Mouse (Mus musculus) testis, adult 2 months (tissue): ENCODE results near the gene Krba1. TPM values are rescaled to one million over a fixed set of nuclear protein-coding genes. Genes with fewer than 3 reads are reported as not detected.
A peak's percentile ranks its signal among the peaks of the same experiment; 100 is the strongest.

ENCODE experiments used
- H3K27ac ChIP-seq: fragments of 200-500 bp; 2 replicates; pipeline ENCODE4 v1.5.1; 2012; ENCODE audit warnings: low read depth, low read length; ENCODE audit not compliant: control insufficient read depth, insufficient read depth
- H3K27me3 ChIP-seq: fragments of 200-500 bp; 2 replicates; pipeline ENCODE4 v1.6.1; 2012; ENCODE audit warnings: mild to moderate bottlenecking, low read length, moderate library complexity; ENCODE audit not compliant: control insufficient read depth, insufficient read depth
- H3K36me3 ChIP-seq: fragments of 200-500 bp; 2 replicates; pipeline ENCODE4 v1.6.1; 2012; ENCODE audit warnings: mild to moderate bottlenecking, low read length; ENCODE audit not compliant: control insufficient read depth, insufficient read depth
- H3K4me1 ChIP-seq: fragments of 200-500 bp; 2 replicates; pipeline ENCODE4 v1.6.1; 2012; ENCODE audit warnings: low read length; ENCODE audit not compliant: control insufficient read depth, insufficient read depth
- H3K4me3 ChIP-seq: fragments of 200-500 bp; 2 replicates; pipeline ENCODE4 v1.5.1; 2012; ENCODE audit warnings: low read depth, mild to moderate bottlenecking, low read length, moderate library complexity, mixed read lengths; ENCODE audit not compliant: control insufficient read depth
- CTCF ChIP-seq: fragments of 200-500 bp; IDR thresholded peaks from 2 replicates; pipeline ENCODE4 v1.5.1; 2012; ENCODE audit warnings: low read depth, mild to moderate bottlenecking, inconsistent platforms, low read length, moderate library complexity; ENCODE audit not compliant: control insufficient read depth, insufficient read depth, insufficient replicate concordance
- POLR2A ChIP-seq: fragments of 200-500 bp; IDR thresholded peaks from 2 replicates; pipeline ENCODE4 v1.6.1; 2012; ENCODE audit warnings: low read depth, mild to moderate bottlenecking, inconsistent platforms, low read length, moderate library complexity; ENCODE audit not compliant: control insufficient read depth
- polyA plus RNA-seq: library from polyadenylated mRNA; depleted of rRNA; stranded (reverse); fragments of >200 nt; gene quantifications from 2 replicates; pipeline ENCODE4 v1.2.3, GENCODE M21; 2012

Krba1 gene
- polyA plus RNA-seq, 1 experiment, result 54.8 TPM

DNA sequence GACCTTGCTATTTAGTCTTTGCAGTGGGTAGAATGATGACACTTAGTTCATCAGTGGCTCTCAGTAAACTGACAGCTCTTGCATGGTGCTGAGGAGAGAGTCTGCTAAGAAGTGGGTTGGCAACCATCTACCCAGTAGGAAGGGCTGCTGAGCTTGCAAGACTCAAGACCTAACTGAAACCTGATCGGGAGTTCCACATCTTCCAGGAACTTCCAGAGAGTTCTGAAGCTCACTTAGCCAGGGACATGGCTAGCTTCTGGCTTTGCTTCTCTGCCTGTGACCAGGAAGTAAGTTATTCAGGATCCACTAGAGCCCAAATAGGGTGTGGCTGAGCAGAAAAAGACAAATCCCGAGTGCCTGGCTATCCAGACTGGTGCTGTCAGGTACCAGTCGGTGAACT, 17.3 kb downstream of the Krba1 start:
- H3K36me3 ChIP-seq, result peaks cover 11% of the 10 kb centered on the region
- no peak for TF ChIP-seq POLR2A
- no peak overlapping the region for H3K4me3 ChIP-seq
- no peaks in the 10 kb centered on the region; the same call in 1 of the 2 replicates for H3K4me1 ChIP-seq
- no peak overlapping the region for H3K27ac ChIP-seq
- no peaks in the 10 kb centered on the region for H3K27me3 ChIP-seq

DNA sequence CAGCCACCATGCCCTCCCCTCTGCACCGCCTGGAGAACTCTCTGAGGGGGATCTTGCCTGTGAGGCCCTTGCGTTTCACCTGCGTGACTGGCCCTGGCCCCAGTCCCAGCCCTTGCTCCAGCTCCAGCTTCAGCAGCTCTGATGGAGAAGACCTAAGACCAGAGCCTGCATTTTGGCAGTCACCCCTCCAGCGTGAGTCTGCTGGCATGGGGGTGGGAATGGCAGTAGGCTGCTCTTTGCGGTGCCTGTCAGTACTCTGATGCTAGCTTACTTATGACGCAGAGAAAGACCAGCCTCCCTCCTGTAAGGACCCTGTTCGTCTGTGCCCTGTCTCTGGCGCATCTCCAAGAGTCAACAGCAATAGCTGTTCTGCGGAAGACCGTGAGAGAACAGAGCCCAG, 17.7 kb downstream of the Krba1 start:
- no peaks in the 10 kb centered on the region for H3K27me3 ChIP-seq
- H3K36me3 ChIP-seq, result peaks cover 11% of the 10 kb centered on the region
- H3K4me3 ChIP-seq, result no peak overlapping the region
- no peaks in the 10 kb centered on the region; the same call in 1 of the 2 replicates for H3K4me1 ChIP-seq
- no peak overlapping the region for H3K27ac ChIP-seq
- TF ChIP-seq POLR2A, result no peak
- no peak for TF ChIP-seq CTCF

DNA sequence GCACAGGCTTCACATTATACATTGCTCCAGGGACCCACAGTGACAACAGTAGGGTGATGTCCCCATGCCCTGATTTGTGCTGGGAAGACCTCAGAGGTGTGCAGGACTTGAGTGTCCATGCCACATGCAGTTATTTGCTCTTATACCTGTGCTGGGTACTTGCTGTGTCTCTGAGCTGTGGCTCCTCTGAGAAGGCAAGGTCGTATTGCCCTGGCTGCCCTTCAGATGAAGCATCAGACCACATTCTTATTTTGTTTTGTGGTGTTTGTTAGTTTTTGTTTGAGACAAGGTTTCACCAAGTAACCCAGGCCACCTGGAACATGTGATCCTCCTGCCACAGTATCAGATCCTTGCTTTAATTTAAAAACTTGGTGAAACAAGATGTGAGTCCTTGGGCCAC, 19.5 kb downstream of the Krba1 start:
- H3K4me1 ChIP-seq, result no peaks in the 10 kb centered on the region
- H3K27me3 ChIP-seq, result no peaks in the 10 kb centered on the region
- no peak overlapping the region for H3K27ac ChIP-seq
- peaks cover 6% of the 10 kb centered on the region for H3K36me3 ChIP-seq
- H3K4me3 ChIP-seq, result no peak overlapping the region
- TF ChIP-seq POLR2A (no peak), CTCF (no peak)

DNA sequence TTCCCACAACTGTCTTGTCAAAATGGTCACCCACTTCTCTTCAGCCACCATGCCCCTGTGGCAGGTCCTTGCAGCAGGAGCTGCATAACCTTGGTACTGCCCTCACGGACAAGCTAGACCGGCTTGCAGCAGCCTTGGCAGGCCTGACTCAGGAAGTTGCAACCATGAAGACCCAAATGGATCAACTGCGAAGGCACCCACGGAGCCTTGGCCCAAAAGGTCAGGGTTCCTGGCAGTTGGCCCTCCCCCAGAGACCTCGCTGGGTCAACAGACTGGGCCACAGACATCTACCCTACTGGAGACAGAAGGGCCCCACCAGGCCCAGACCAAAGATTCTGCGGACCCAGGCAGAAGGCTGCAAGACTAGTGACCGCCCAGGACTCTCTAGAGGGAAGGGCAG, 20.2 kb downstream of the Krba1 start:
- peak; percentile 18; the same call in 1 of the 2 replicates for TF ChIP-seq POLR2A
- TF ChIP-seq CTCF, result no peak
- H3K4me3 ChIP-seq, result no peak overlapping the region
- no peaks in the 10 kb centered on the region for H3K4me1 ChIP-seq
- no peaks in the 10 kb centered on the region for H3K27me3 ChIP-seq
- H3K27ac ChIP-seq, result no peak overlapping the region
- peaks cover 6% of the 10 kb centered on the region for H3K36me3 ChIP-seq

- Histone ChIP-seq H3K27me3 (no peaks in the 10 kb centered on the region), H3K36me3 (peaks cover 6% of the 10 kb centered on the region), H3K27ac (no peak overlapping the region), H3K4me1 (no peaks in the 10 kb centered on the region), H3K4me3 (no peak overlapping the region)
- TF ChIP-seq CTCF (no peak), POLR2A (no peak)
These were observed 21.1 kb downstream of the Krba1 start for GRCm38 (mm10) chr6:48416486-48416885.

GRCm38 (mm10) chr6:48420647-48421046, 25.3 kb downstream of the Krba1 start:
- no peak overlapping the region for H3K27ac ChIP-seq
- no peak overlapping the region for H3K4me3 ChIP-seq
- H3K4me1 ChIP-seq, result no peaks in the 10 kb centered on the region
- H3K27me3 ChIP-seq, result no peaks in the 10 kb centered on the region
- H3K36me3 ChIP-seq, result peaks cover 3% of the 10 kb centered on the region
- TF ChIP-seq POLR2A (no peak), CTCF (no peak)

- no peaks in the 10 kb centered on the region for H3K27me3 ChIP-seq
- TF ChIP-seq CTCF (no peak), POLR2A (no peak)
- no peak overlapping the region for H3K4me3 ChIP-seq
- H3K27ac ChIP-seq, result no peak overlapping the region
- no peaks in the 10 kb centered on the region for H3K4me1 ChIP-seq
- H3K36me3 ChIP-seq, result no peaks in the 10 kb centered on the region
These were observed 27.9 kb downstream of the Krba1 start for GRCm38 (mm10) chr6:48423336-48423735.

- H3K4me1 ChIP-seq, result no peaks in the 10 kb centered on the region
- H3K4me3 ChIP-seq, result no peak overlapping the region
- TF ChIP-seq POLR2A (no peak), CTCF (no peak)
- H3K27ac ChIP-seq, result no peak overlapping the region
- no peaks in the 10 kb centered on the region for H3K27me3 ChIP-seq
- no peaks in the 10 kb centered on the region for H3K36me3 ChIP-seq
These were observed 28.7 kb downstream of the Krba1 start for GRCm38 (mm10) chr6:48424074-48424473.
